Mouse (Mus musculus) naive thymus-derived CD4-positive, alpha-beta T cell, adult 5 months (primary cell): ENCODE results near the gene Gm10295. TPM values are rescaled to one million over a fixed set of nuclear protein-coding genes. Genes with fewer than 3 reads are reported as not detected.

Experiments used
- polyA plus RNA-seq: library from polyadenylated mRNA; unstranded; fragments of 100-300 nt; shearing (Covaris generic); gene quantifications from one replicate; pipeline ENCODE4 v1.2.1, GENCODE M21; 2017

The Gm10295 gene
- polyA plus RNA-seq, result not detected

GRCm38 (mm10) chr7:71351364-71351763 is at the start of gene Gm10295:
Gm10295 (minus strand) TSS chr7:71351485.

